Mouse (Mus musculus) erythroblast, embryonic 14.5 days (primary cell): ENCODE data around the gene Banf2.

ENCODE experiments used
- GATA1 ChIP-seq: IDR thresholded peaks from 2 replicates; pipeline ENCODE4 v1.6.1; 2012; ENCODE audit warnings: low read length, inconsistent platforms, mixed read lengths
- TAL1 ChIP-seq: IDR thresholded peaks from 3 replicates; pipeline ENCODE4 v1.6.1; 2012; ENCODE audit warnings: low read length, inconsistent platforms, mixed read lengths

DNA sequence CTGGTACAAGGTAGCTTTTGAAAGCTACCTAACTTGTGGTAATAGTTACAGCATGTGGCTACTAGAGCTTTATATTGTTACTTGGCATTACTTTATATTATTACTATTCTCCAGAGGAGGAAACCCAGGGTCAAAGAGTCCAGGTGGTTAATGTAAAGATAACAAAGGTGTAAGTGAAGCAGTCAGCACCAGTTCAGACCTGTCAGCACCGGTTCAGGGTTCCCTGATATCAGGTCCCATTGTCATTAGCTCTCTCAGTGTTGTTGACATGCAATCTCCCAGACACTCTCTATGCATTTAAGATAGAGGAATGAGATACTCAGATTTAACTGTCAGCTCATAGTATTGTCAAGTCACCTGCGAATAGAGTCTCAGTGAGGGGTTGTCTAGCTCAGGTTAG is 75.0 kb downstream of the Banf2 start:
- TF ChIP-seq GATA1 (no peak), TAL1 (no peak)
